In the genomic region with DNA sequence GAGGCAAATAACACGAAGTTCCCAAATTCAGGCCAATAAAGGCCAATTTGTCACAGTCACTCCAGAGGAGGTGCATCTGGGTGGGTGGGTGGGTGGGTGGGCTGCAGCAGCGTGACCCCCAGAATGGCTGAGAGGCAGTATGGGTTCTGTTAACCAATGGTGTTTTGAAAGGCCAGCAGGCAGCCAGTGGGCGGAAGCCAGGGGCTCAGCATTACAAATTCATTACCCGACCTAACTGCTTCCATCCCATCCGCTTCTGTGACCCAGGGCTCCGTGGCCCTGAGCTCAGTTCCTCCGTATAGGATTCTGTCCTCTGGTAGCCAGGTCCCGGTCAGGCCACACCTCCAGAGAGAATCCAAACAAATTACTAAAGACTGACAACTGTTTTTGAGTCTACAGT, we compare ENCODE assay signal across 26 mouse cellular contexts.
A peak's percentile ranks its signal among the peaks of the same experiment; 100 is the strongest.
DNase-seq lines count a peak whose midpoint lies in the region; ATAC-seq lines count a peak whose summit lies in the region.
"Had no signal": no experiment of that assay in that cellular context is flagged by ENCODE, and none has a peak within 500 bp of the region (broad histone marks: within the 10 kb centered on the region; RNA-seq: fewer than 3 reads in every experiment).

No protein-coding gene starts in this region.

- 0 out of 2 replicates have a peak, but pooled peaks have one; percentile 27 for ATAC-seq in kidney, embryonic 16.5 days (ENCODE audit: low FRiP score, low TSS enrichment)
- ATAC-seq in kidney, embryonic 14.5 days (ENCODE audit: low FRiP score, low TSS enrichment) = no peak; the same call in 1 of the 2 replicates
- no peak for ATAC-seq in embryonic facial prominence, embryonic 13.5 days (ENCODE audit: insufficient number of reproducible peaks, insufficient read depth, low FRiP score, low TSS enrichment, low read depth)
- ATAC-seq: activated CD4-positive, CD25-positive, alpha-beta regulatory T cell, adult 4 months; forebrain, embryonic 16.5 days; hindbrain, embryonic 16.5 days; intestine, embryonic 15.5 days had no signal

- H3K4me3 ChIP-seq in kidney, embryonic 16.5 days (ENCODE audit: low read length) = no peak overlapping the region
- H3K4me3 ChIP-seq in kidney, embryonic 14.5 days (ENCODE audit: low read length) = no peak overlapping the region
- H3K4me3 ChIP-seq in embryonic facial prominence, embryonic 13.5 days = no peak overlapping the region
- H3K4me3 ChIP-seq: embryonic facial prominence, embryonic 15.5 days; forebrain, embryonic 12.5 days; heart, adult 2 months; heart, embryonic 10.5 days; heart, embryonic 13.5 days; hindbrain, embryonic 12.5 days; intestine, embryonic 15.5 days had no signal

- WGBS in kidney, embryonic 16.5 days = 33% methylated on average over 8 of the region's 8 CpGs
- 34% methylated on average over 8 of the region's 8 CpGs for WGBS in kidney, embryonic 14.5 days
- WGBS in embryonic facial prominence, embryonic 13.5 days = 22% methylated on average over 8 of the region's 8 CpGs

- no peak overlapping the region for H3K9ac ChIP-seq in kidney, embryonic 16.5 days (replicated peaks; ENCODE audit: low read length)
- no peak overlapping the region for H3K9ac ChIP-seq in kidney, embryonic 14.5 days (ENCODE audit: low read depth, low read length)
- H3K9ac ChIP-seq in embryonic facial prominence, embryonic 13.5 days = no peak overlapping the region
- H3K9ac ChIP-seq: embryonic facial prominence, embryonic 15.5 days; forebrain, embryonic 12.5 days; heart, embryonic 13.5 days; hindbrain, embryonic 12.5 days; intestine, embryonic 15.5 days had no signal

- peaks cover 3% of the 10 kb centered on the region; the same call in 1 of the 2 replicates for H3K27me3 ChIP-seq in kidney, embryonic 16.5 days (ENCODE audit: insufficient read depth, low read length)
- H3K27me3 ChIP-seq in kidney, embryonic 14.5 days (ENCODE audit: control insufficient read depth, insufficient read depth, low read length) = no peaks in the 10 kb centered on the region
- peaks cover 27% of the 10 kb centered on the region for H3K27me3 ChIP-seq in embryonic facial prominence, embryonic 13.5 days
- H3K27me3 ChIP-seq: intestine, embryonic 15.5 days had no signal

- H3K4me2 ChIP-seq in kidney, embryonic 16.5 days (replicated peaks; ENCODE audit: low read depth, low read length) = no peak overlapping the region
- no peak overlapping the region for H3K4me2 ChIP-seq in kidney, embryonic 14.5 days (replicated peaks; ENCODE audit: low read depth, low read length)
- peak overlapping the region; percentile 26; the same call in 1 of the 2 replicates for H3K4me2 ChIP-seq in embryonic facial prominence, embryonic 13.5 days
- H3K4me2 ChIP-seq: embryonic facial prominence, embryonic 15.5 days; forebrain, embryonic 12.5 days; heart, embryonic 13.5 days; hindbrain, embryonic 12.5 days; intestine, embryonic 15.5 days had no signal

- H3K9me3 ChIP-seq in kidney, embryonic 16.5 days (ENCODE audit: low read length) = no peaks in the 10 kb centered on the region; the same call in 1 of the 2 replicates
- no peaks in the 10 kb centered on the region for H3K9me3 ChIP-seq in kidney, embryonic 14.5 days (ENCODE audit: control insufficient read depth, low read length)
- H3K9me3 ChIP-seq in embryonic facial prominence, embryonic 13.5 days = no peaks in the 10 kb centered on the region
- H3K9me3 ChIP-seq: embryonic facial prominence, embryonic 15.5 days; forebrain, embryonic 12.5 days; heart, embryonic 10.5 days; hindbrain, embryonic 12.5 days; intestine, embryonic 15.5 days had no signal

- no peaks in the 10 kb centered on the region for H3K36me3 ChIP-seq in kidney, embryonic 16.5 days (ENCODE audit: insufficient read depth, low read length)
- no peaks in the 10 kb centered on the region for H3K36me3 ChIP-seq in kidney, embryonic 14.5 days (ENCODE audit: control insufficient read depth, insufficient read depth, low read length)
- H3K36me3 ChIP-seq in embryonic facial prominence, embryonic 13.5 days = no peaks in the 10 kb centered on the region
- H3K36me3 ChIP-seq: embryonic facial prominence, embryonic 15.5 days; forebrain, embryonic 12.5 days; heart, embryonic 10.5 days; heart, embryonic 13.5 days; hindbrain, embryonic 12.5 days; intestine, embryonic 15.5 days had no signal

- H3K4me1 ChIP-seq in kidney, embryonic 16.5 days (ENCODE audit: insufficient read depth, low read length) = no peaks in the 10 kb centered on the region
- no peaks in the 10 kb centered on the region for H3K4me1 ChIP-seq in kidney, embryonic 14.5 days (ENCODE audit: control insufficient read depth, insufficient read depth, low read length)
- H3K4me1 ChIP-seq in embryonic facial prominence, embryonic 13.5 days = peaks cover 29% of the 10 kb centered on the region
- H3K4me1 ChIP-seq: forebrain, embryonic 12.5 days; heart, embryonic 10.5 days; heart, embryonic 13.5 days; hindbrain, embryonic 12.5 days had no signal

- H3K27ac ChIP-seq in kidney, embryonic 16.5 days (ENCODE audit: low read length) = no peak overlapping the region
- no peak overlapping the region for H3K27ac ChIP-seq in kidney, embryonic 14.5 days (ENCODE audit: low read depth, low read length)
- H3K27ac ChIP-seq in embryonic facial prominence, embryonic 13.5 days = no peak overlapping the region
- H3K27ac ChIP-seq: embryonic facial prominence, embryonic 15.5 days; forebrain, embryonic 12.5 days; heart, adult 2 months; heart, embryonic 10.5 days; heart, embryonic 13.5 days; hindbrain, embryonic 12.5 days; intestine, embryonic 15.5 days had no signal

- peak; percentile 37 for DNase-seq in embryo, embryonic 10.5 days (ENCODE audit: low spot score)
- DNase-seq in embryo, embryonic 10 days (ENCODE audit: low spot score) = no peak
- no peak for DNase-seq in layer of hippocampus, adult 18-20 months (ENCODE audit: low spot score in 2 of 2)
- DNase-seq: adrenal gland, adult 8-10 months; adrenal gland, postnatal 25 days; cerebellum, adult 11-12 months; cerebellum, adult 8-10 months; cerebellum, postnatal 10 days; cerebellum, postnatal 36 days; gastrocnemius, postnatal 10 days; gastrocnemius, postnatal 36 days; heart, adult 2 months; heart, postnatal 14 days; heart, postnatal 4 days had no signal
